Mouse (Mus musculus): ENCODE measurements at regions not wholly inside any gene's neighbourhood (a gene's known extent, or its start where the extent isn't known, plus 50 kb on each side); places are given as distances from the start of the nearest gene placed in this dataset.

- no peak for DNase-seq (ENCODE audit: low read depth, low spot score)
These were observed 810.6 kb upstream of the Gm5150 start for GRCm38 (mm10) chr3:16816814-16817213.

GRCm38 (mm10) chr3:16816101-16816500 lies 809.9 kb upstream of the Gm5150 start:
- no peak for DNase-seq (ENCODE audit: low read depth, low spot score)

GRCm38 (mm10) chr3:16810878-16811611 lies 804.8 kb upstream of the Gm5150 start:
- DNase-seq (ENCODE audit: low read depth, low spot score) = no peak

GRCm38 (mm10) chr3:16803603-16804002 lies 797.4 kb upstream of the Gm5150 start:
- no peak for DNase-seq (ENCODE audit: low read depth, low spot score)

Measured in mesoderm, embryonic 11.5 days (tissue).